Mouse (Mus musculus): ENCODE data around the gene Neurl4.

DNA sequence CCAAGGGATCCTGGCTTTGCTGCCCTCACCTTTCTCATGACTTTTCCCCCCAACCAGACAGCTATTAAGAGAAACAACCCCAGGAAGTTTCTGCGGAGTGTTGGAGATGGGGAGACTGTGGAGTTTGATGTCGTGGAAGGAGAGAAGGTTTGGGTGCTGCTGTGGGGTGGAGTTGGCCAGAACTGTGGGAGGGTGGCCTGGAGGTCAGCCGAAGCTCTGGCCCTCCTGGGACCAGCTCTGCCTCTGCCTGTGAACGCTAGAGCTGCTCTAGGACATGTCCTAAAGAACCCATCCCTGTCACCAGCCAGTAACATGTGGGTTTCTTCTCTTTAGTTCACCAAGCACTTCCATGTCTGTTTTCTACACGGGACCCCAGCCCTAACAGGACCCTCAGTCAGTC lies 38.3 kb downstream of the Neurl4 start:
- TF ChIP-seq CTCF (IDR thresholded peaks at IDR 0.05; ENCODE audit: low read depth, low read length) (no peak), POLR2A (IDR thresholded peaks at IDR 0.05; ENCODE audit: insufficient read depth, low read length) (no peak), EP300 (IDR thresholded peaks at IDR 0.05; ENCODE audit: insufficient read depth, low read depth, low read length) (no peak)
